Mouse (Mus musculus) spleen, adult 2 months (tissue): ENCODE results near the gene Sstr4. TPM values are rescaled to one million over a fixed set of nuclear protein-coding genes. Genes with fewer than 3 reads are reported as not detected.

ENCODE experiments used
- DNase-seq, 2 experiments: peaks; one replicate each; pipeline versions ENCODE4 v3.0.0 to v3.0.0-alpha.2; 2012 to 2021; ENCODE audit warnings: low spot score in 2 of 2, low read depth in 1 of 2
- H3K27ac ChIP-seq: fragments of 200-500 bp; 2 replicates; pipeline ENCODE4 v1.5.1; 2012; ENCODE audit warnings: low read length, inconsistent platforms; ENCODE audit not compliant: insufficient read depth
- H3K27me3 ChIP-seq: fragments of 200-500 bp; 2 replicates; pipeline ENCODE4 v1.6.1; 2012; ENCODE audit warnings: mild to moderate bottlenecking, moderate library complexity, low read length, inconsistent platforms; ENCODE audit not compliant: control insufficient read depth, insufficient read depth
- H3K36me3 ChIP-seq: fragments of 200-500 bp; 2 replicates; pipeline ENCODE4 v1.6.1; 2012; ENCODE audit warnings: mild to moderate bottlenecking, low read length, inconsistent platforms; ENCODE audit not compliant: control insufficient read depth, insufficient read depth
- H3K4me1 ChIP-seq: fragments of 200-500 bp; 2 replicates; pipeline ENCODE4 v1.6.1; 2011; ENCODE audit warnings: inconsistent platforms; ENCODE audit not compliant: control insufficient read depth, insufficient read depth, insufficient read length
- H3K4me3 ChIP-seq: fragments of 200-500 bp; 2 replicates; pipeline ENCODE4 v1.5.1; 2011; ENCODE audit warnings: mild to moderate bottlenecking, inconsistent platforms; ENCODE audit not compliant: insufficient read depth, insufficient read length; ENCODE audit errors: extremely low read depth
- CTCF ChIP-seq: fragments of 200-500 bp; IDR thresholded peaks from 2 replicates; pipeline ENCODE4 v1.5.1; 2011; ENCODE audit warnings: mild to moderate bottlenecking, inconsistent platforms; ENCODE audit not compliant: insufficient read depth, insufficient read length, insufficient replicate concordance; ENCODE audit errors: extremely low read depth
- POLR2A ChIP-seq: fragments of 200-500 bp; IDR thresholded peaks from 2 replicates; pipeline ENCODE4 v1.6.1; 2011; ENCODE audit warnings: low read depth, low read length, inconsistent platforms
- WGBS: fragments of 180-500 bp; shearing (Covaris S2); methylation state at CpG from one replicate; pipeline ENCODE4 v1.1.7; 2018; 5-methylcytosine and 5-hydroxymethylcytosine counted together
- polyA plus RNA-seq: library from polyadenylated mRNA; depleted of rRNA; stranded (reverse); fragments of >200 nt; gene quantifications from 2 replicates; pipeline ENCODE4 v1.2.3, GENCODE M21; 2012

Gene Sstr4
- polyA plus RNA-seq, 1 experiment: 0.26 TPM

- H3K27ac ChIP-seq: no peak overlapping the region
- TF ChIP-seq POLR2A (no peak), CTCF (no peak)
- no peak for DNase-seq
- 93% methylated on average over 3 of the region's 3 CpGs for WGBS
- H3K36me3 ChIP-seq: no peaks in the 10 kb centered on the region
- H3K4me1 ChIP-seq: no peaks in the 10 kb centered on the region; the same call in 1 of the 2 replicates
- no peak overlapping the region for H3K4me3 ChIP-seq
- H3K27me3 ChIP-seq: no peaks in the 10 kb centered on the region
Measured at GRCm38 (mm10) chr2:148419151-148419550, 24.0 kb downstream of the Sstr4 start.

- 84% methylated on average over 2 of the region's 2 CpGs for WGBS
- no peak for DNase-seq
- no peak overlapping the region for H3K27ac ChIP-seq
- no peak overlapping the region for H3K4me3 ChIP-seq
- no peaks in the 10 kb centered on the region for H3K27me3 ChIP-seq
- H3K4me1 ChIP-seq: no peaks in the 10 kb centered on the region; the same call in 1 of the 2 replicates
- TF ChIP-seq CTCF (no peak), POLR2A (no peak)
- no peaks in the 10 kb centered on the region for H3K36me3 ChIP-seq
Measured at GRCm38 (mm10) chr2:148419776-148420175, 24.6 kb downstream of the Sstr4 start.

- peaks cover 4% of the 10 kb centered on the region; the same call in 1 of the 2 replicates for H3K4me1 ChIP-seq
- TF ChIP-seq CTCF: no peak
- TF ChIP-seq POLR2A: no peak
- H3K36me3 ChIP-seq: no peaks in the 10 kb centered on the region
- no peak overlapping the region for H3K27ac ChIP-seq
- H3K4me3 ChIP-seq: no peak overlapping the region
- no peaks in the 10 kb centered on the region for H3K27me3 ChIP-seq
- WGBS: 15% methylated on average over 1 of the region's 1 CpGs
- DNase-seq: no peak
Measured at GRCm38 (mm10) chr2:148421112-148421511, 26.0 kb downstream of the Sstr4 start.

- Histone ChIP-seq H3K36me3 (no peaks in the 10 kb centered on the region), H3K27me3 (no peaks in the 10 kb centered on the region), H3K4me1 (peaks cover 7% of the 10 kb centered on the region; the same call in 1 of the 2 replicates), H3K27ac (no peak overlapping the region), H3K4me3 (no peak overlapping the region)
- no peak for TF ChIP-seq POLR2A
- TF ChIP-seq CTCF: no peak
- WGBS: 50% methylated on average over 1 of the region's 1 CpGs
- no peak for DNase-seq
Measured at GRCm38 (mm10) chr2:148421706-148422105, 26.6 kb downstream of the Sstr4 start.

- 24% methylated on average over 5 of the region's 5 CpGs for WGBS
- TF ChIP-seq POLR2A (no peak), CTCF (no peak)
Measured at GRCm38 (mm10) chr2:148425709-148426382, 30.7 kb downstream of the Sstr4 start.

GRCm38 (mm10) chr2:148427553-148427952, 32.4 kb downstream of the Sstr4 start:
- 84% methylated on average over 3 of the region's 3 CpGs for WGBS
- Histone ChIP-seq H3K4me3 (no peak overlapping the region), H3K4me1 (peaks cover 11% of the 10 kb centered on the region), H3K27me3 (no peaks in the 10 kb centered on the region), H3K36me3 (no peaks in the 10 kb centered on the region), H3K27ac (no peak overlapping the region)
- TF ChIP-seq CTCF: no peak
- TF ChIP-seq POLR2A: no peak
- no peak for DNase-seq

More at GRCm38 (mm10) chr2:148425709-148426382, 30.7 kb downstream of the Sstr4 start:
- Histone ChIP-seq H3K4me3 (no peak overlapping the region), H3K36me3 (no peaks in the 10 kb centered on the region), H3K27ac (peak overlapping the region; percentile 24; the same call in 1 of the 2 replicates), H3K27me3 (no peaks in the 10 kb centered on the region), H3K4me1 (peaks cover 11% of the 10 kb centered on the region; the same call in 1 of the 2 replicates)
- peak in 1 of 2 experiments; percentile 64 for DNase-seq

GRCm38 (mm10) chr2:148428523-148428922, 33.4 kb downstream of the Sstr4 start:
- Histone ChIP-seq H3K4me3 (no peak overlapping the region), H3K4me1 (peaks cover 11% of the 10 kb centered on the region), H3K36me3 (no peaks in the 10 kb centered on the region), H3K27me3 (no peaks in the 10 kb centered on the region), H3K27ac (no peak overlapping the region)
- 66% methylated on average over 3 of the region's 3 CpGs for WGBS
- TF ChIP-seq POLR2A (no peak), CTCF (no peak)
- no peak for DNase-seq
